Mouse (Mus musculus) c-Kit-negative CD71-positive TER-119-positive erythroid progenitor cells, embryonic 14.5 days (primary cell): ENCODE data around the gene Arih2.
"Not testable (repeated sequence)": the region's sequence is repeated elsewhere in the genome, so short reads cannot be mapped to it uniquely, and the experiment has no call there.

Experiments used
- DNase-seq: peaks from one replicate; pipeline ENCODE4 v3.0.0-alpha.2; 2013; ENCODE audit warnings: low read depth, low spot score

Gene Arih2

GRCm38 (mm10) chr9:108648611-108649560 lies at the start of gene Arih2:
Gene Arih2, minus strand, starts transcription at chr9:108649386.
- DNase-seq: peak; percentile 81

- DNase-seq: no peak
Measured at GRCm38 (mm10) chr9:108694533-108694932, 45.3 kb upstream of the Arih2 start.

GRCm38 (mm10) chr9:108693946-108694345 lies 44.8 kb upstream of the Arih2 start:
- DNase-seq: no peak

- peak; percentile 28 for DNase-seq
Measured at GRCm38 (mm10) chr9:108692226-108693041, 43.2 kb upstream of the Arih2 start.

GRCm38 (mm10) chr9:108691846-108692225 lies 42.6 kb upstream of the Arih2 start:
- peak; percentile 54 for DNase-seq

GRCm38 (mm10) chr9:108691371-108691770 lies 42.2 kb upstream of the Arih2 start:
- no peak for DNase-seq

- no peak for DNase-seq
Measured at GRCm38 (mm10) chr9:108690914-108691313, 41.7 kb upstream of the Arih2 start.

- no peak for DNase-seq
Measured at GRCm38 (mm10) chr9:108689993-108690392, 40.8 kb upstream of the Arih2 start.

- DNase-seq: no peak
Measured at GRCm38 (mm10) chr9:108689106-108689505, 39.9 kb upstream of the Arih2 start, which contains the start of gene Prkar2a. Gene Prkar2a, plus strand, starts transcription at chr9:108689314.

- DNase-seq: no peak
Measured at GRCm38 (mm10) chr9:108688451-108688850, 39.3 kb upstream of the Arih2 start.

- no peak for DNase-seq
Measured at GRCm38 (mm10) chr9:108687686-108688085, 38.5 kb upstream of the Arih2 start.

GRCm38 (mm10) chr9:108687181-108687580 lies 38.0 kb upstream of the Arih2 start:
- no peak for DNase-seq

- DNase-seq: no peak
Measured at GRCm38 (mm10) chr9:108686475-108686887, 37.3 kb upstream of the Arih2 start.

- no peak for DNase-seq
Measured at GRCm38 (mm10) chr9:108680026-108680425, 30.8 kb upstream of the Arih2 start.

- peak; percentile 19 for DNase-seq
Measured at GRCm38 (mm10) chr9:108673151-108673550, 24.0 kb upstream of the Arih2 start.

- DNase-seq: no peak
Measured at GRCm38 (mm10) chr9:108669875-108670274, 20.7 kb upstream of the Arih2 start.

GRCm38 (mm10) chr9:108662660-108663059 lies 13.5 kb upstream of the Arih2 start:
- no peak for DNase-seq

- DNase-seq: peak; percentile 83
Measured at GRCm38 (mm10) chr9:108661677-108662612, 12.8 kb upstream of the Arih2 start, which contains the start of gene Slc25a20. Gene Slc25a20, plus strand, starts transcription at chr9:108662088.

- DNase-seq: not testable (repeated sequence)
Measured at GRCm38 (mm10) chr9:108655865-108656264, 6.7 kb upstream of the Arih2 start.

GRCm38 (mm10) chr9:108654566-108655464 lies 5.6 kb upstream of the Arih2 start:
- peak; percentile 50 for DNase-seq
